25 mouse cellular contexts compared by ENCODE assay signal in the genomic region with DNA sequence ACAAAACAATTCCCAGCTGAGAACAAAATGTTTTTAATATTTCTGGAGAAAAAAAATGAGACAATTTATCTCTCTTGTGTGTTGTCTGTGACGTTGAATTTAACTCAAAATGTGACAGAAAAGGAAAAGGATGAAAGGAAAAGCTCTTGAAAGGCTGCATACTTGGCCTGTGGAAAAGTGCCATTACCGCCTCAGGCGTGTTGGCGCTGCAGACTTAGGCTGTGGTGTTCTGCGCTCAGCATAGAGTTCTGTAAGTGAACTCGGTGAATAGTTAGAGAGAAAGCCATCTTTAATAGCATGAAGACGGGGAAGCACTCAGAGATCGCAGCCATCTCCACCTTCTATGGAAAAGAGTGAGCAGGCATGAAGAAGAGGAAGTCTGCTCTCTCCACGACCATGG.
DNase-seq lines count a peak whose midpoint lies in the region; ATAC-seq and TF ChIP-seq lines count a peak whose summit lies in the region.
"Had no signal": no experiment of that assay in that cellular context is flagged by ENCODE, and none has a peak within 500 bp of the region (broad histone marks: within the 10 kb centered on the region; RNA-seq: fewer than 3 reads in every experiment).

No protein-coding gene starts in this region.

- no peak overlapping the region for H3K4me3 ChIP-seq in midbrain, embryonic 11.5 days (ENCODE audit: low read depth, low read length)
- no peak overlapping the region for H3K4me3 ChIP-seq in midbrain, embryonic 14.5 days (replicated peaks; ENCODE audit: low read depth, low read length)
- H3K4me3 ChIP-seq in cerebellum, adult 2 months (replicated peaks; ENCODE audit: insufficient read depth, low read depth, low read length): no peak overlapping the region

- 87% methylated on average over 9 of the region's 9 CpGs for WGBS in midbrain, embryonic 11.5 days
- WGBS in midbrain, embryonic 14.5 days: 85% methylated on average over 9 of the region's 9 CpGs
- 82% methylated on average over 9 of the region's 9 CpGs for whole genome bisulfite sequencing in cerebellum, adult 2 months

- H3K27ac ChIP-seq in midbrain, embryonic 11.5 days (ENCODE audit: low read depth, low read length): no peak overlapping the region
- no peak overlapping the region for H3K27ac ChIP-seq in midbrain, embryonic 14.5 days (replicated peaks; ENCODE audit: low read depth, low read length)
- H3K27ac ChIP-seq in cerebellum, adult 2 months (ENCODE audit: insufficient read depth, low read length): no peak overlapping the region

- peaks cover 11% of the 10 kb centered on the region for H3K27me3 ChIP-seq in midbrain, embryonic 11.5 days (ENCODE audit: control insufficient read depth, insufficient read depth, low read length)
- peaks cover 23% of the 10 kb centered on the region; the same call in 1 of the 2 replicates for H3K27me3 ChIP-seq in midbrain, embryonic 14.5 days (ENCODE audit: control insufficient read depth, insufficient read depth, low read length)
- H3K27me3 ChIP-seq in cerebellum, adult 2 months (ENCODE audit: control insufficient read depth, insufficient read depth, low read length): no peaks in the 10 kb centered on the region
- H3K27me3 ChIP-seq: CH12.LX, Patski had no signal

- no peak for TF ChIP-seq POLR2A in brain, embryonic 14.5 days (IDR thresholded peaks at IDR 0.05; ENCODE audit: borderline replicate concordance, extremely low read depth, insufficient read depth, insufficient read length, poor library complexity, severe bottlenecking)
- TF ChIP-seq POLR2A in cerebellum, adult 2 months (IDR thresholded peaks at IDR 0.05; ENCODE audit: borderline replicate concordance, insufficient read depth, low read length): no peak

- H3K9ac ChIP-seq in midbrain, embryonic 11.5 days (ENCODE audit: low read length): no peak overlapping the region
- H3K9ac ChIP-seq in midbrain, embryonic 14.5 days (replicated peaks; ENCODE audit: low read length): no peak overlapping the region

- no peak for TF ChIP-seq CTCF in brain, embryonic 14.5 days (IDR thresholded peaks at IDR 0.05; ENCODE audit: borderline replicate concordance, extremely low read depth, insufficient read depth, insufficient read length)
- TF ChIP-seq CTCF in cerebellum, adult 2 months (IDR thresholded peaks at IDR 0.05; ENCODE audit: borderline replicate concordance, insufficient read depth, low read depth, low read length): no peak

- H3K4me1 ChIP-seq in midbrain, embryonic 11.5 days (ENCODE audit: control insufficient read depth, insufficient read depth, low read length): peaks cover 6% of the 10 kb centered on the region
- H3K4me1 ChIP-seq in midbrain, embryonic 14.5 days (ENCODE audit: control insufficient read depth, insufficient read depth, low read length): 0 out of 2 replicates have a peak, but pooled peaks cover 6% of the 10 kb centered on the region
- H3K4me1 ChIP-seq in cerebellum, adult 2 months (ENCODE audit: control insufficient read depth, insufficient read depth, low read length): no peaks in the 10 kb centered on the region

- ATAC-seq in midbrain, embryonic 11.5 days (ENCODE audit: low FRiP score): no peak
- no peak for ATAC-seq in midbrain, embryonic 14.5 days (ENCODE audit: low FRiP score, low TSS enrichment)
- ATAC-seq: activated CD4-positive, CD25-positive, alpha-beta regulatory T cell, adult 4 months; CD4-positive, CD25-positive, alpha-beta regulatory T cell, adult 4 months; Patski had no signal

- H3K9me3 ChIP-seq in midbrain, embryonic 11.5 days (ENCODE audit: control insufficient read depth, low read length): no peaks in the 10 kb centered on the region
- H3K9me3 ChIP-seq in midbrain, embryonic 14.5 days (ENCODE audit: control insufficient read depth, low read length): no peaks in the 10 kb centered on the region

- H3K36me3 ChIP-seq in midbrain, embryonic 11.5 days (ENCODE audit: control insufficient read depth, insufficient read depth, low read length): no peaks in the 10 kb centered on the region
- H3K36me3 ChIP-seq in midbrain, embryonic 14.5 days (ENCODE audit: control insufficient read depth, insufficient read depth, low read length): no peaks in the 10 kb centered on the region
- H3K36me3 ChIP-seq: G1E had no signal

- no peak overlapping the region for H3K4me2 ChIP-seq in midbrain, embryonic 11.5 days
- no peak overlapping the region for H3K4me2 ChIP-seq in midbrain, embryonic 14.5 days (ENCODE audit: low read length)

- peak; percentile 72 for DNase-seq in midbrain, embryonic 11.5 days (ENCODE audit: low spot score, missing footprints)
- DNase-seq in midbrain, embryonic 14.5 days: no peak
- DNase-seq in 3T3-L1 (ENCODE audit: low read depth, low spot score) (peak; percentile 53), NIH3T3 (ENCODE audit: low read depth) (peak; percentile 20)
- peak; percentile 43 for DNase-seq in brain, embryonic 14.5 days (ENCODE audit: low read depth)
- DNase-seq in cerebellum, adult 2 months: no peak
- no peak for DNase-seq in layer of hippocampus, adult 8-10 months (ENCODE audit: low spot score in 2 of 2)
- no peak for DNase-seq in ovary, adult 18-20 months (ENCODE audit: low spot score)
- DNase-seq: adrenal gland, adult 2 months; adrenal gland, adult 8-10 months; adrenal gland, postnatal 10 days; adrenal gland, postnatal 14 days; adrenal gland, postnatal 25 days; adrenal gland, postnatal 36 days; B cell, adult 2 months; cerebellum, adult 11 months; cerebellum, adult 11-12 months; cerebellum, adult 18-20 months; cerebellum, adult 8-10 months; cerebellum, adult 9-10 months had no signal

Comparison
In these comparisons a context has a peak if more than half of its experiments do, and no peak if none do; other contexts are left out.
1. DNase-seq: peak in midbrain, embryonic 11.5 days (single experiment), 3T3-L1 (single experiment), NIH3T3 (single experiment) and brain, embryonic 14.5 days (single experiment); none in midbrain, embryonic 14.5 days (single experiment), cerebellum, adult 2 months (0 of 2), layer of hippocampus, adult 8-10 months (0 of 2) and ovary, adult 18-20 months (single experiment).